Mouse (Mus musculus): Measurements from ENCODE around the gene Pip4k2a.

DNA sequence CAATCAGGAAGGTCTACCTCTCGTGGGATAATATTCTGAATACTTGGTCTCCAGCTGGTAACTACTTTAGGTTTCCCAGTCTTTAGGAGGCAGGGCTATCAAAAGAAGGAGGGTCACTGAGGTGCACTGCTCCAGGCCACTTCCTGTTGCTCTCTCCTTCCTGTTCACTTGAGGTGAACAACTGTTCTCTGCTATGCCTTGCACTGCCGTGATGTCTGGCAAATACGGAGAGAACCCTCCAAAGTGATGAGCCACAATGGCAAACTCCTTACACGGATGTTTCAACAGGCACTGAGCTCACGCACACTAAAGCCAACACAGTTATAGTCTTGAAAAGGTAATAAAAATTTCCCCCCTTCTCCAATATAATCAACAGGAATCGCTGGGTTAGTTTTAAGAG lies 15.3 kb downstream of the Pip4k2a start:
- TF ChIP-seq CTCF (IDR thresholded peaks at IDR 0.05) (no peak), POLR2A (IDR thresholded peaks at IDR 0.05; ENCODE audit: insufficient read depth, low read depth, low read length) (no peak), EP300 (IDR thresholded peaks at IDR 0.05; ENCODE audit: insufficient read depth, low read depth, low read length) (no peak)

Data from heart, adult 2 months (tissue).